Mouse (Mus musculus) midbrain, embryonic 14.5 days (tissue): ENCODE data around the gene Usp43. TPM values are rescaled to one million over a fixed set of nuclear protein-coding genes. Genes with fewer than 3 reads are reported as not detected.

Source experiments
- ATAC-seq: fragments of 200-750 bp; cut with Nextera tagmentation; 2 replicates; pipeline ENCODE4 v1.8.0; 2017; ENCODE audit warnings: moderate number of reproducible peaks, moderate library complexity; ENCODE audit not compliant: low FRiP score, low TSS enrichment
- DNase-seq: peaks from one replicate; pipeline ENCODE4 v3.0.0-alpha.2; 2015
- H3K27ac ChIP-seq: fragments of 300-500 bp; sonication (generic); replicated peaks from 2 replicates; pipeline ENCODE4 v1.5.1; 2014; ENCODE audit warnings: mild to moderate bottlenecking, low read depth, low read length, moderate library complexity
- H3K27me3 ChIP-seq: fragments of 300-500 bp; sonication (generic); 2 replicates; pipeline ENCODE4 v1.6.1; 2014; ENCODE audit warnings: low read length, control low read depth, mixed read lengths; ENCODE audit not compliant: control insufficient read depth, insufficient read depth
- H3K36me3 ChIP-seq: fragments of 300-500 bp; sonication (generic); 2 replicates; pipeline ENCODE4 v1.6.1; 2014; ENCODE audit warnings: low read length, control low read depth; ENCODE audit not compliant: control insufficient read depth, insufficient read depth
- H3K4me1 ChIP-seq: fragments of 300-500 bp; sonication (generic); 2 replicates; pipeline ENCODE4 v1.6.1; 2014; ENCODE audit warnings: mild to moderate bottlenecking, antibody characterized with exemption, low read length, control low read depth; ENCODE audit not compliant: control insufficient read depth, insufficient read depth
- H3K4me2 ChIP-seq: fragments of 300-500 bp; sonication (generic); 2 replicates; pipeline ENCODE4 v1.6.1; 2014; ENCODE audit warnings: mild to moderate bottlenecking, low read length, moderate library complexity
- H3K4me3 ChIP-seq: fragments of 300-500 bp; sonication (generic); replicated peaks from 2 replicates; pipeline ENCODE4 v1.5.1; 2014; ENCODE audit warnings: low read depth, low read length
- H3K9ac ChIP-seq: fragments of 300-500 bp; sonication (generic); replicated peaks from 2 replicates; pipeline ENCODE4 v1.6.1; 2014; ENCODE audit warnings: mild to moderate bottlenecking, low read length, moderate library complexity
- H3K9me3 ChIP-seq: fragments of 300-500 bp; sonication (generic); 2 replicates; pipeline ENCODE4 v1.6.1; 2016; ENCODE audit warnings: low read length, control low read depth, mixed read lengths; ENCODE audit not compliant: control insufficient read depth
- WGBS: fragments of 180-500 bp; shearing (Covaris S2); extraction: QIAGEN DNeasy Blood & Tissue Kit; methylation state at CpG from one replicate; pipeline ENCODE4 v1.1.7; 2014; 5-methylcytosine and 5-hydroxymethylcytosine counted together
- polyA plus RNA-seq: library from polyadenylated mRNA; unstranded; fragments of >200 nt; fragmentation: Nextera tagmentation; extraction: Ambion mirVana; gene quantifications from 2 replicates; pipeline ENCODE4 v1.2.1, GENCODE M21; 2014

The Usp43 gene
- polyA plus RNA-seq, 1 experiment from 2014 or later: 0.21 TPM

DNA sequence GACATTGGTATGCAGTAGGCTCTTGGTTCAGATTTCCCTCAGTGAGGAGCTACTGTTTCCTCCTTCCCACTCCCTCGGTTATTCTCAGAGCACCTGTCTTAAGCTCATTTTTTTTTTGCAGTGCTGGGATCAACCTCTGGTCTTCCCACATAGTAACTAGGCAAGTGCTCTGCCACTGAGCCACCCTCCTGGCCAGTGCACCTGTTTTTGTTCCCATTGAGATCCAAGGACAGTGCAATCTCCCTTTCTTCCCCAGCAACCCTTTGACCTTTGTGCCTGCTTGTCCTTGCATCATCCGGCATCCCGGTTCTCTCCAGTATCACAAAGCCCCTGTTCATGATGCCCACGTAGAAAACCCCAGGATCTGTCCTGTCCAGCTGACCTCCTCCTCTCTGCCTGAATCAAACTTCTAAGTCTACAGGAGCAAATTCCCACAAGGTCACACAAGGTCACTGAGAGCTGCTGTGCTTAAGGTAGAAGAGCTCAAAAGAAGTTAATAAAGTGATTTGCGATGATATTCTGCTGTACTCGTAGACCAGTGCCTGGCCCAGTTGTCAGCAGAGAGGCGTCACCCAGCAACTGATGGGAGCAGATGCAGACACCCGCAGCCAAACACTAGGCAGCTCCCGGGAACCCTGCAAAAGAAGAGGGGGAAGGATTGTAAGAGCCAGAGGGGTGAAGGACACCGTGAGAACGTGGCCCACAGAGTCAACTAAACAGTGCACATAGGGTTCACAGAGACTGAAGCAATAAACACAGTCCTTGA, 114.9 kb downstream of the Usp43 start:
- no peak overlapping the region for H3K9ac ChIP-seq
- H3K4me1 ChIP-seq: no peaks in the 10 kb centered on the region
- H3K4me3 ChIP-seq: no peak overlapping the region
- H3K4me2 ChIP-seq: no peak overlapping the region
- H3K36me3 ChIP-seq: no peaks in the 10 kb centered on the region
- ATAC-seq (no peak), DNase-seq (no peak)
- H3K27me3 ChIP-seq: no peaks in the 10 kb centered on the region
- no peak overlapping the region for H3K27ac ChIP-seq
- WGBS: 84% methylated on average over 11 of the region's 11 CpGs
- H3K9me3 ChIP-seq: no peaks in the 10 kb centered on the region

DNA sequence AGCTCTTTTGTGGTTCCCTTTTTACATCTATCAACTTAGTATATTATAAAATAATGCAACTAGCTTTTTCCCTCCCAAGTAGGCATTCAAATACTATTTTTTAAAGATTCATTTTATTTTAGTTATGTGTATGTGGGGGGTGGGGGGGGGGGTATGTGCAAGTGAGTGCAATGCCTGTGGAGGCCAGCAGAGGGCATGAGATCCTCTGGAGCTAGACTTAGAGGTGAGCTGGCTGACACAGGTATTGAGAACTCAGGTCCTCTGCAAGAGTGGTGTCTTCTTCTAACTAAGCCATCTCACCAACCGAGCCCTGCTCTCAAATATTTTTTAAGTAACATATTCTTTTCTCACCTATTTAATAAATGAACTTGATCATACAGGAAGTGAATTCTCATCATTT, 116.4 kb downstream of the Usp43 start:
- Histone ChIP-seq H3K27me3 (no peaks in the 10 kb centered on the region), H3K4me1 (no peaks in the 10 kb centered on the region), H3K4me3 (no peak overlapping the region), H3K4me2 (no peak overlapping the region), H3K9ac (no peak overlapping the region), H3K9me3 (no peaks in the 10 kb centered on the region), H3K36me3 (no peaks in the 10 kb centered on the region), H3K27ac (no peak overlapping the region)
- ATAC-seq (no peak), DNase-seq (no peak)
- 96% methylated on average over 1 of the region's 1 CpGs for WGBS

Other genes starting within 250 kb of the Usp43 start
- not detected in 2 replicates for gene Rcvrn, start 226.8 kb downstream of the Usp43 start, polyA plus RNA-seq
- gene Glp2r, start 151.0 kb downstream of the Usp43 start, polyA plus RNA-seq: 0.07 TPM in 1 of 2 replicates, not detected in the other
- gene Gsg1l2, start 147.5 kb downstream of the Usp43 start, polyA plus RNA-seq: not detected in 2 replicates
- not detected in 2 replicates for gene Dhrs7c, start 124.0 kb downstream of the Usp43 start, polyA plus RNA-seq
- 2.0 and 2.2 TPM in 2 replicates for gene Cfap52, start 43.5 kb upstream of the Usp43 start, polyA plus RNA-seq
- 64.2 and 66.3 TPM in 2 replicates for gene Stx8, start 44.0 kb upstream of the Usp43 start, polyA plus RNA-seq